ENCODE assay signal across 10 mouse cellular contexts in genomic region chr9:21427773-21428172, GRCm38 (mm10). TPM values are rescaled to one million over a fixed set of nuclear protein-coding genes. Genes with fewer than 3 reads are reported as not detected.
DNase-seq lines count a peak whose midpoint lies in the region; ATAC-seq and TF ChIP-seq lines count a peak whose summit lies in the region.
"Had no signal": no experiment of that assay in that cellular context is flagged by ENCODE, and none has a peak within 500 bp of the region (broad histone marks: within the 10 kb centered on the region; RNA-seq: fewer than 3 reads in every experiment).

No protein-coding gene starts in this region.

- intact Hi-C loops in gastrocnemius, postnatal 14 days (cut with DNase I; ENCODE audit: low total_unique reads) = no loop called here

- ATAC-seq in erythroblast, adult 5-6 weeks (replicated peaks; ENCODE audit: low FRiP score, poor library complexity, severe bottlenecking) = no peak
- ATAC-seq: midbrain, embryonic 13.5 days had no signal

- H3K27me3 ChIP-seq in erythroblast, embryonic 14.5 days (ENCODE audit: control insufficient read depth) = no peaks in the 10 kb centered on the region
- H3K27me3 ChIP-seq in myocyte (ENCODE audit: control insufficient read depth, insufficient read depth, insufficient read length) = no peaks in the 10 kb centered on the region
- H3K27me3 ChIP-seq: midbrain, embryonic 13.5 days had no signal

- no peak for TF ChIP-seq CTCF in lung, adult 2 months (IDR thresholded peaks at IDR 0.05; ENCODE audit: insufficient read depth, low read length)

- H3K4me2 ChIP-seq in myocyte (ENCODE audit: low read depth) = peak overlapping the region; percentile 76
- H3K4me2 ChIP-seq: midbrain, embryonic 13.5 days had no signal

- peak overlapping the region; percentile 10 for H3K4me3 ChIP-seq in erythroblast, embryonic 14.5 days (replicated peaks)
- no peak overlapping the region for H3K4me3 ChIP-seq in lung, adult 2 months (replicated peaks; ENCODE audit: extremely low read depth, low read depth, low read length)
- H3K4me3 ChIP-seq in myocyte = no peak overlapping the region
- H3K4me3 ChIP-seq: midbrain, embryonic 13.5 days had no signal

- H3ac ChIP-seq in myocyte (ENCODE audit: control insufficient read depth, insufficient read length) = no peak overlapping the region

- no peaks in the 10 kb centered on the region for H3K9me3 ChIP-seq in erythroblast, embryonic 14.5 days (ENCODE audit: control insufficient read depth, low read length)
- H3K9me3 ChIP-seq: midbrain, embryonic 13.5 days had no signal

- H3K79me2 ChIP-seq in myocyte (ENCODE audit: control insufficient read depth, insufficient read depth) = peaks cover 79% of the 10 kb centered on the region

- no peak for TF ChIP-seq POLR2A in lung, adult 2 months (IDR thresholded peaks at IDR 0.05; ENCODE audit: borderline replicate concordance, extremely low read depth, low read depth, low read length)
- no peak for TF ChIP-seq POLR2A in myocyte (IDR thresholded peaks at IDR 0.05; ENCODE audit: insufficient read length, low read depth)

- peaks cover 65% of the 10 kb centered on the region for H3K4me1 ChIP-seq in erythroblast, embryonic 14.5 days (ENCODE audit: control insufficient read depth)
- peaks cover 25% of the 10 kb centered on the region for H3K4me1 ChIP-seq in lung, adult 2 months (ENCODE audit: control insufficient read depth, insufficient read depth, low read length)

- H3K36me3 ChIP-seq in erythroblast, embryonic 14.5 days (ENCODE audit: control insufficient read depth) = peaks cover 63% of the 10 kb centered on the region
- H3K36me3 ChIP-seq in myocyte (ENCODE audit: control insufficient read depth, insufficient read depth) = no peaks in the 10 kb centered on the region
- H3K36me3 ChIP-seq: midbrain, embryonic 13.5 days had no signal

- DNase-seq in lung, postnatal 14 days = peak; percentile 33
- DNase-seq in lung, adult 2 months = no peak
- peak; percentile 51 for DNase-seq in gastrocnemius, postnatal 14 days
- no peak for DNase-seq in ovary, postnatal 14 days (ENCODE audit: low spot score)
- DNase-seq in spleen, adult 12 weeks (ENCODE audit: low spot score) = no peak
- DNase-seq: retina, postnatal 1 day had no signal

- WGBS in lung, adult 2 months = 31% methylated on average over 2 of the region's 2 CpGs

TF ChIP-seq in myocyte, 11 proteins besides CTCF, POLR2A, EP300 and RAD21:
- no peak for TF ChIP-seq USF1 (IDR thresholded peaks at IDR 0.05; ENCODE audit: low read depth)

RNA-seq across cellular contexts. Expression of gene Dnm2, which starts 3.1 kb away (rescaled TPM):
- 112 and 129 TPM in 2 replicates for polyA plus RNA-seq in erythroblast, embryonic 14.5 days (2012)
- 40.5 and 46.4 TPM in 2 replicates for total RNA-seq in erythroblast, adult 5-6 weeks (2015; ENCODE audit: low replicate concordance)
- 72.2 and 100 TPM in 2 replicates for total RNA-seq in erythroblast, adult 5-6 weeks (2017; ENCODE audit: low replicate concordance)
- polyA plus RNA-seq in lung, adult 2 months (2012; rRNA removed) = 174 and 207 TPM in 2 replicates
- total RNA-seq in gastrocnemius, postnatal 14 days (2021) = 10 to 100 TPM; 47.8 to 48.0 TPM
- polyA plus RNA-seq in myocyte (2012; fragmentation: generic; extraction: Trizol) = 157 TPM

RNA-seq across cellular contexts. Expression of gene Qtrt1, which starts 16.1 kb away (rescaled TPM):
- 1.7 and 2.0 TPM in 2 replicates for polyA plus RNA-seq in erythroblast, embryonic 14.5 days (2012)
- total RNA-seq in erythroblast, adult 5-6 weeks (2015; ENCODE audit: low replicate concordance) = 1.7 and 8.8 TPM in 2 replicates
- 1.4 and 5.1 TPM in 2 replicates for total RNA-seq in erythroblast, adult 5-6 weeks (2017; ENCODE audit: low replicate concordance)
- polyA plus RNA-seq in lung, adult 2 months (2012; rRNA removed) = 27.7 and 29.5 TPM in 2 replicates
- 1 to 10 TPM; 5.5 to 8.1 TPM for total RNA-seq in gastrocnemius, postnatal 14 days (2021)
- polyA plus RNA-seq in myocyte (2012; fragmentation: generic; extraction: Trizol) = 55.3 TPM

Comparison
In these comparisons a context has a peak if more than half of its experiments do, and no peak if none do; other contexts are left out.
1. DNase-seq: peak in lung, postnatal 14 days (single experiment) and gastrocnemius, postnatal 14 days (single experiment); none in lung, adult 2 months (single experiment), ovary, postnatal 14 days (single experiment) and spleen, adult 12 weeks (single experiment).